Mouse (Mus musculus) ES-Bruce4 (cell line): ENCODE measurements around the gene Setdb1.

Experiments
- CTCF ChIP-seq: IDR thresholded peaks from one replicate; pipeline ENCODE4 v1.8.1; 2011; ENCODE audit warnings: low read depth, low read length
- EP300 ChIP-seq: IDR thresholded peaks from 2 replicates; pipeline ENCODE4 v1.6.1; 2011; ENCODE audit warnings: low read depth, low read length; ENCODE audit not compliant: insufficient read depth
- POLR2A ChIP-seq: IDR thresholded peaks from one replicate; pipeline ENCODE4 v1.8.1; 2011; ENCODE audit warnings: low read length; ENCODE audit not compliant: insufficient read depth

GRCm38 (mm10) chr3:95296103-95296469 lies 60.9 kb downstream of the Setdb1 start:
- TF ChIP-seq POLR2A (no peak), CTCF (peak; percentile 53), EP300 (no peak)
